Mouse (Mus musculus) ovary, postnatal 14 days (tissue): Measurements from ENCODE around the gene Ttc16.

ENCODE experiments used
- DNase-seq: peaks from one replicate; pipeline ENCODE4 v3.0.0; 2022; ENCODE audit warnings: low spot score

The Ttc16 gene

GRCm38 (mm10) chr2:32779714-32780113 is 4.3 kb upstream of the Ttc16 start:
- DNase-seq: no peak

GRCm38 (mm10) chr2:32779131-32779530 is 3.7 kb upstream of the Ttc16 start:
- peak; percentile 58 for DNase-seq

DNA sequence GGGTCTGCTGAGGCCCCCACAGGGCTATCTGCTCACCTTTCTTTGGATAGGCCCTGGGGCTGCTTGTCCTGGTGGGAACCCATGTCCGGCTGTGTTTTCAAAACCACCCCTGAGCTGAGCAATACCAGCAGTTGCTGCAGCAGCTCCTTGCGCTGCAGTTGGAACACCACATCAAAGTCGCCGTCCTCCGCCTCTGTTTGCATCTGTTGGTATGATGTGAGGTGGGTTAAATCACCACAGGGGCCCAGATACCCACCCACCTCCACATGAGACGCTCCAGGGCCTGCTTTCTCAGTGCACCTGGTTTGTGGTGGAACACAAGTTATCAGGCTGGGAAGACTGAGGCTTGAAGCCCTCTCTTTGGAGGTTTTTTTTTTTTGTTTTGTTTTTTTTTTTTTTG is 2.6 kb upstream of the Ttc16 start:
- no peak for DNase-seq

DNA sequence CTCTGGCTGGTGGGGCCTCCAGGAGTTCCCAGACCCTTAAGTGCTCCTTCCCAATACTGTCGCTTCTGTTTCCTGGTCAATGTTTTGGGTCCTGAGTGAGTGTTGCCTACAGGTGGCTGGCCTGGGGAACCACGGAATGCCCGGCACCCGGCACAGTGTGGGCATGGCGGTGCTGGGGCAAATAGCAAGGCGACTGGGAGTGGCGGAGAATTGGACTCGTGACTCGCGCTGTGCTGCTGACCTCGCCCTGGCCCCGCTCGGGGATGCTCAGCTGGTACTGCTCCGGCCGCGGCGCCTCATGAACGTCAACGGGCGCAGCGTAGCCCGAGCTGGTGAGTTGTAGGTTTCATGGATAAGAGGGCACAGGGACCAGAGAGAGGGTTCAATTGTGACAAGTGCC is 759 bp upstream of the Ttc16 start:
- no peak for DNase-seq

DNA sequence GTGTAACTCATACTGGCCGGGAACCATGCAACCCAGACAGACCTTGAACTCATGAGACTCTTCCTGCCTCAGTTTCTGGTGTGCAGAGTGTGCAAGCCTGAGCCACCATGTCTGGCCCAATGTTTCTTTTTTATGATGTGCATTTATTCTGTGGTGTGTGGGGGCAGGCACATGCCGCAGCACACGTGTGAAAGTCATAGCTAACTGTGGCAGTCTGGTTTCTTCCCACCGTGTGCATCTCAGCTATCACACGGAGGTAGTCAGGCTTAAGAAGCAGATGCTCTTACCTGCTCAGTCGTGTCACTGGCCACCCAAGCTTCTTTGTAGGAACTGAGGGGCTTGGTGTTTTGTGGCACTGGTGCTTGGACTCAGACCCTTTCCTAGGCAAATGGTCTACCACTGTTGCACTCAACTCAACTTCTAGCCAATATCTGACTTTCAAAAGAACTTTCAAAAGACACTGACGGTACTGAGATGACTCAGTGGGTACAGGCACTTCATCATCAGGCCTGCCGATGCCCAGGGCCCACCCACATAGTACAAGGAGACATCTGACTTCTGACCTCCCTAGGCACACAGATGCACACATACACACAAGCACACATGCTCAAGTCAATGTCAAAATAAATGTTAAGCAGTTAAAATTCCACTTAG is 2.7 kb downstream of the Ttc16 start:
- DNase-seq: no peak

DNA sequence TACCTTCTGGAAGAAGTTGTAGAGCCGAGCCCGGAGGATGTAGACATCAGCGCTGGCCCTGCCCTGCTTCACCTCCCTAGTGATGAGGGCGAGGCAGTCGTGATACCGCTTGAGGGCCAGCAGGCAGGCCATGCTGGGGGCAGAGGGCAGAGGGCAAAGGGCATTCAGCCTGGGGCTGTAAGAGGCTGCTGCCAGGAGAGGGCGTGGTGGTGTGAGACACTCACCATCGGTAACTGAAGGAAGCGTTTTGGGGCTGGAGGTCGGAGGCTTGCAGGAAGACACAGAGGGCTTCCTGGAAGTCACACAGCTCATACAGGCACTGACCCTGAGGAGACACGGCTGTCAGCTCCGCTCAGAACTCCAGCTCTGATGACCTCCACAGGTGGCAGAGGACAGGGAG is 3.5 kb downstream of the Ttc16 start:
- no peak for DNase-seq

GRCm38 (mm10) chr2:32769327-32770085 is 5.9 kb downstream of the Ttc16 start:
- DNase-seq: no peak

DNA sequence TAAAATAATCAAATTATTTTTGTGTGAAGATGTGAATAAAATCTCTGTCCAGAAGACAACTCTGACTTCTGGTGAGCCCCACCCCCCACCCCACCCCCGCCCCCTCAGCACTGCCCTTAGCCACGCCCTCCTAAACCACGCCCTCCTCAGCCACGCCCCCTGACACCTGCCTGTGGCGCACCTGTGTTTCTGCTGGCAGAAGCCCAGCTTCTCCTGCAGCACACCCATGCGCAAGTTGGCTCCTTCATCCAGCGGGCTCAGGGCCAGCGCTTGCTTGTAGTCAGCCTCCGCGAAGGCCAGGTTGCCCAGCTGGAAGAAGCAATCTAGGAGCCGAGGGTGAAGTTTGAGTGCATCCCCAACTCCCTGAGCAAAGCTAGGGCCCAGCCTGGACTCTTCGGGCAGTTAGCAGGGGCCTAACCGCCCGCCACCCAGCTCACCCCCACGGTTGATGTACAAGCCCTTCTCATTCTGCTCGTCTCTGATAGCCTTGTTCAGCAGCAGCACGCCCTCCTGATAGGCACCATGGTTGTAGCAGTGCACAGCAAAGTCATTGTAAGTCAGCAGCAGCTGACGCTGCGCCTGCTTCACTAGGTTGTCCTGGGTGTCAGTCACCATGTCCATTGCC is 6.7 kb downstream of the Ttc16 start:
- peak; percentile 63 for DNase-seq

GRCm38 (mm10) chr2:32767241-32767640 is 8.2 kb downstream of the Ttc16 start:
- no peak for DNase-seq

- no peak for DNase-seq
These were observed 12.1 kb downstream of the Ttc16 start for GRCm38 (mm10) chr2:32763353-32763752.

GRCm38 (mm10) chr2:32761859-32762258 is 13.6 kb downstream of the Ttc16 start:
- DNase-seq: no peak

GRCm38 (mm10) chr2:32761361-32761760 is 14.1 kb downstream of the Ttc16 start:
- DNase-seq: no peak

GRCm38 (mm10) chr2:32759001-32759400 is 16.4 kb downstream of the Ttc16 start:
- no peak for DNase-seq

- no peak for DNase-seq
These were observed 16.9 kb downstream of the Ttc16 start for GRCm38 (mm10) chr2:32758503-32758902.

- peak; percentile 94 for DNase-seq
These were observed 18.2 kb downstream of the Ttc16 start, which contains the start of gene Tor2a for GRCm38 (mm10) chr2:32757056-32757845. Tor2a (plus strand) TSS chr2:32757234.

GRCm38 (mm10) chr2:32756674-32757055 is 18.8 kb downstream of the Ttc16 start:
- no peak for DNase-seq

DNA sequence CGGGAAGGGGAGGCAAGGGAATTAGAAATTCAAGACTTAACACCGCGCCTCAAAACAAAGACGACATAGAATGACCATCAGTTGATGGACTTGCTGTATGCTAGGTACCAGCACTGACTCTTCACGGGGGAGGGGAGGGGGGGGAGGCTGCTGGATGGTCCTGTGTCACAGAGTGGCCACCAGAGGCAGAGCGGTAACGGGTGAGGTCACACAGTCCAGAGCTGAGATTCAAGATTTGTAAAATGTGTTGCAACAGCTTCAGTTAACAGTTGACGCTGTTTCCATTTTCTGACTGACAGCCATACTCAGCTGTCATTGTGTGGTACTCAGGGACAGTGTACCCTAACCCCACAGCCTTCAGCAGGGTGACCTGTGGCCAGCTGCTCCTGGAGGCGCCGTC is 23.3 kb downstream of the Ttc16 start:
- no peak for DNase-seq

DNA sequence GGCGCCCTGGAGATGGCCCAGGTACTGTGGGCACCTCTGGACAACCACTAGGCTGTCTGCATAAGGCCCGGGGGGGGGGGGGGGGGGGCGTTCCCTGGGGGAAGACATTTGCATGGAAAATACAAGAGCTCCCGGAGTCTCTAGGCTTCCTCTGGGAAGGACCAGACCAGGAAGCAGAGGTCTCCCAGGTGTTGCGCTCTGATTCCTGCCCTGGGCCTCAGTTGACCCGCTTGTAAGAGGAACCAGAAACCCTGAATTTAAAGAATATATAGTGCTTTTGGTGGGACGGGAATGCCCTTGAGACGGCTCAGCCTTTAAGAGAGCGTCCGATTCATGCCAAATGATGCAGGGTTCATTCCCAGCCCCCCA is 23.8 kb downstream of the Ttc16 start:
- no peak for DNase-seq

GRCm38 (mm10) chr2:32750887-32751664 is 24.4 kb downstream of the Ttc16 start:
- peak; percentile 35 for DNase-seq

DNA sequence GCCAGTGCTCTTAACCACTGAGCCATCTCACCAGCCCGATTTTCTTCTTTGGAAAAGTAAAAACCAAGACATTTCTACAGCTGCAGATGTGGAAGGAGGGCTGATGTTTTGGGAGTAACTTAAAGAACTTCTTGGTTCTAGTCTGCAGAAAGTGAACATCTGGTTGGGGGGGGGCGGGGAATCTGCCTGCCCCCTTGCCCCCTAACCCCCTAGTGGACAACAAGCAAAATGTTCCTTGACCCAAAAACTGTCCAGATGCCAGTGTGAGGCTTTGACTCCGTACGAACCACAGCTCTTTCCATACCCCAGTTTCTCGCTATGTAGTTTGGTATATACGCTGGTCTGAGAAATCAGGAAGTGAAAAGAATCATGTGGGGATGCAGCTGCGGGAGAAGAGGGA is 25.2 kb downstream of the Ttc16 start:
- DNase-seq: no peak

DNA sequence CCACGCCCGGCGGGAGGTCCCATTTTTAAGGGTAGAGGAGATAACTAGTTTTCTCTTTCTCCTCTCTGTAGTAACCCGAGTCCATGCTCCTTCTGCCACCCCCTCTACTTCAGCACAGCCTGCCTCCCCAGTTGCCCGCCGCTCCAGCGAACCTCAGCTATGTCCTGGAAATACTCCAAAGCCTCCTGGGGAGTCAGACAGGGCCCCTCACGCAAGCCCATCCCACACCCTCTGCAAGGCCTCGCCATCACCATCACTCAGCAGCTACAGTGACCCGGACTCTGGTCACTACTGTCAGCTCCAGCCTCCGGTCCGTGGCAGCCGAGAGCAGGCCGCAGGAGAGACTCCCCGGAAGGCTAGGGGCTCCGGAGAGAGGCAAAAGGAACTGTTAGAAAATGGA is 26.4 kb downstream of the Ttc16 start:
- DNase-seq: no peak
